ENCODE assay signal across 12 mouse cellular contexts in the genomic region with DNA sequence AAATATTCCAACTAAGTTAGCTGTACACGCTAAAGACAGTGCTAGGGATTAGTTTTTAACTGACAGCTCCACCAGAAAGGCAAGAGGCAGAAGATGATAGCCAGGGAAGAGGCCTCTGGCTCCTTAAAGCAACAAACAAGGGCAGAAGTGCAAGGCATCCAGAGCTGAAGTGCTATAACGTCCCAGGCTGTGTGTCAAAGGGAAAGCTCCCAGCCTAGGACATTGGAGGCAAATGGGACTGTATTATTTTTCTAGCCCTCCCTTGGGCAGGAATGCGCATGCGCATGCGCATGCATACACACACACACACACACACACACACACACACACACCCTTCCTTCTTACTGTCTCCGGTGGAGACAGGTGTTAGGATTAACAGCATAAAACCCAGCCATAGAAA.
DNase-seq lines count a peak whose midpoint lies in the region; ATAC-seq and TF ChIP-seq lines count a peak whose summit lies in the region.
"Had no signal": no experiment of that assay in that cellular context is flagged by ENCODE, and none has a peak within 500 bp of the region (broad histone marks: within the 10 kb centered on the region; RNA-seq: fewer than 3 reads in every experiment).

No protein-coding gene starts in this region.

- peak overlapping the region; percentile 85 for H3K27ac ChIP-seq in heart, embryonic 16.5 days (ENCODE audit: low read length)
- no peak overlapping the region; the same call in 1 of the 2 replicates for H3K27ac ChIP-seq in limb, embryonic 13.5 days
- no peak overlapping the region for H3K27ac ChIP-seq in hindbrain, embryonic 14.5 days
- H3K27ac ChIP-seq: neural tube, embryonic 13.5 days had no signal

- H3K4me3 ChIP-seq in heart, embryonic 16.5 days (ENCODE audit: low read length) = no peak overlapping the region
- H3K4me3 ChIP-seq in C2C12 (ENCODE audit: insufficient read depth, poor library complexity, severe bottlenecking) = no peak overlapping the region
- H3K4me3 ChIP-seq in limb, embryonic 13.5 days = peak overlapping the region; percentile 23; the same call in 1 of the 2 replicates
- no peak overlapping the region for H3K4me3 ChIP-seq in hindbrain, embryonic 14.5 days (replicated peaks; ENCODE audit: low read length)
- H3K4me3 ChIP-seq: forebrain, embryonic 10.5 days; neural tube, embryonic 13.5 days had no signal

- intact Hi-C loops in heart, postnatal 14 days (cut with DNase I) = no loop called here
- intact Hi-C loops in left cerebral cortex, postnatal 14 days (cut with DNase I) = no loop called here

- 0 out of 2 replicates have a peak, but pooled peaks have one; percentile 15 for ATAC-seq in heart, embryonic 16.5 days (replicated peaks; ENCODE audit: extremely low read depth, insufficient read depth, low FRiP score)
- ATAC-seq in limb, embryonic 13.5 days (ENCODE audit: low FRiP score, low read depth) = peak; percentile 42
- ATAC-seq in hindbrain, embryonic 14.5 days (ENCODE audit: low FRiP score) = no peak
- ATAC-seq: inflammation-experienced regulatory T-cells, adult 6 months had no signal

- H3K4me1 ChIP-seq in heart, embryonic 16.5 days (ENCODE audit: control insufficient read depth, insufficient read depth, low read length) = peaks cover 36% of the 10 kb centered on the region
- H3K4me1 ChIP-seq in limb, embryonic 13.5 days = peaks cover 45% of the 10 kb centered on the region
- H3K4me1 ChIP-seq in hindbrain, embryonic 14.5 days (replicated peaks; ENCODE audit: control insufficient read depth, insufficient read depth, low read length) = no peaks in the 10 kb centered on the region

- H3K9me3 ChIP-seq in heart, embryonic 16.5 days (replicated peaks; ENCODE audit: control insufficient read depth, low read length) = no peaks in the 10 kb centered on the region
- no peaks in the 10 kb centered on the region for H3K9me3 ChIP-seq in limb, embryonic 13.5 days
- H3K9me3 ChIP-seq in hindbrain, embryonic 14.5 days (ENCODE audit: control insufficient read depth, low read length) = no peaks in the 10 kb centered on the region
- H3K9me3 ChIP-seq: forebrain, embryonic 10.5 days; neural tube, embryonic 13.5 days had no signal

- no peak overlapping the region for H3K9ac ChIP-seq in heart, embryonic 16.5 days (ENCODE audit: low read length)
- no peak overlapping the region for H3K9ac ChIP-seq in limb, embryonic 13.5 days
- no peak overlapping the region for H3K9ac ChIP-seq in hindbrain, embryonic 14.5 days
- H3K9ac ChIP-seq: lung, embryonic 14.5 days; neural tube, embryonic 13.5 days had no signal

- no peaks in the 10 kb centered on the region for H3K36me3 ChIP-seq in heart, embryonic 16.5 days (ENCODE audit: control insufficient read depth, insufficient read depth)
- H3K36me3 ChIP-seq in C2C12 (ENCODE audit: control insufficient read depth, insufficient read depth) = no peaks in the 10 kb centered on the region
- H3K36me3 ChIP-seq in limb, embryonic 13.5 days = no peaks in the 10 kb centered on the region
- no peaks in the 10 kb centered on the region for H3K36me3 ChIP-seq in hindbrain, embryonic 14.5 days (replicated peaks; ENCODE audit: control insufficient read depth, insufficient read depth)
- H3K36me3 ChIP-seq: forebrain, embryonic 10.5 days; neural tube, embryonic 13.5 days had no signal

- WGBS in heart, embryonic 16.5 days = 68% methylated on average over 6 of the region's 6 CpGs
- WGBS in limb, embryonic 13.5 days = 63% methylated on average over 6 of the region's 6 CpGs
- 75% methylated on average over 6 of the region's 6 CpGs for WGBS in hindbrain, embryonic 14.5 days

- no peak for TF ChIP-seq CTCF in C2C12 (IDR thresholded peaks at IDR 0.05; ENCODE audit: control insufficient read depth, insufficient read depth, insufficient read length)

- DNase-seq in heart, postnatal 14 days = no peak
- DNase-seq in adipocyte (ENCODE audit: low spot score) = peak; percentile 42
- no peak for DNase-seq in hindbrain, embryonic 14.5 days (ENCODE audit: low spot score)
- DNase-seq in left cerebral cortex, postnatal 14 days (ENCODE audit: low spot score in 2 of 2) = no peak
- DNase-seq: cerebellum, adult 18-20 months had no signal

- peaks cover 14% of the 10 kb centered on the region for H3K79me3 ChIP-seq in C2C12 (ENCODE audit: low read depth)

- peak overlapping the region; percentile 32; the same call in 1 of the 2 replicates for H3K4me2 ChIP-seq in heart, embryonic 16.5 days (ENCODE audit: low read depth, low read length)
- no peak overlapping the region for H3K4me2 ChIP-seq in limb, embryonic 13.5 days (replicated peaks)
- no peak overlapping the region for H3K4me2 ChIP-seq in hindbrain, embryonic 14.5 days (replicated peaks)
- H3K4me2 ChIP-seq: lung, embryonic 14.5 days; neural tube, embryonic 13.5 days had no signal

- H3K79me2 ChIP-seq in C2C12 (ENCODE audit: control insufficient read depth, insufficient read depth) = peaks cover 72% of the 10 kb centered on the region

- peak overlapping the region; percentile 42 for H3ac ChIP-seq in C2C12 (ENCODE audit: control insufficient read depth, insufficient read length, low read depth)

- no peaks in the 10 kb centered on the region for H3K27me3 ChIP-seq in heart, embryonic 16.5 days (ENCODE audit: control insufficient read depth, insufficient read depth, low read length)
- H3K27me3 ChIP-seq in C2C12 (ENCODE audit: control insufficient read depth, insufficient read depth, insufficient read length) = no peaks in the 10 kb centered on the region
- no peaks in the 10 kb centered on the region for H3K27me3 ChIP-seq in limb, embryonic 13.5 days
- H3K27me3 ChIP-seq in hindbrain, embryonic 14.5 days (ENCODE audit: control insufficient read depth, insufficient read depth, low read length) = no peaks in the 10 kb centered on the region
- H3K27me3 ChIP-seq: neural tube, embryonic 13.5 days had no signal

TF ChIP-seq in C2C12, 6 proteins besides CTCF, POLR2A, EP300 and RAD21:
- no peak for TF ChIP-seq FOSL1 (IDR thresholded peaks at IDR 0.05; ENCODE audit: insufficient read depth, low read length, poor library complexity, severe bottlenecking)
- no peak for TF ChIP-seq MYOD1 (IDR thresholded peaks at IDR 0.05; ENCODE audit: control insufficient read depth, insufficient read length, low read depth)
- TF ChIP-seq USF1 (IDR thresholded peaks at IDR 0.05; ENCODE audit: low read depth) = no peak
- TF ChIP-seq MYOG (IDR thresholded peaks at IDR 0.05; ENCODE audit: control insufficient read depth, extremely low read depth, insufficient read length) = no peak
- TF ChIP-seq MAX (IDR thresholded peaks at IDR 0.05) = no peak
- TF ChIP-seq CEBPB (IDR thresholded peaks at IDR 0.05; ENCODE audit: low read depth) = no peak
